Mouse (Mus musculus) liver, embryonic 14 days (tissue): ENCODE measurements around the gene Znfx1. TPM values are rescaled to one million over a fixed set of nuclear protein-coding genes. Genes with fewer than 3 reads are reported as not detected.

Experiments used
- polyA plus RNA-seq: library from polyadenylated mRNA; depleted of rRNA; stranded (reverse); fragments of >200 nt; gene quantifications from 2 replicates; pipeline ENCODE4 v1.2.3, GENCODE M21; 2012; rRNA removed

The Znfx1 gene
- polyA plus RNA-seq = 6.2 and 8.8 TPM in 2 replicates

GRCm38 (mm10) chr2:167062965-167063880 lies at the start of gene Znfx1:
TSS of gene Znfx1 (minus strand) at chr2:167063015.

GRCm38 (mm10) chr2:167014702-167015381 lies 48.0 kb downstream of the Znfx1 start, which contains the start of gene Ddx27:
TSS of gene Ddx27 (plus strand) at chr2:167015193.

GRCm38 (mm10) chr2:166995796-166996532 lies 66.9 kb downstream of the Znfx1 start, which contains the start of gene Stau1:
TSS of gene Stau1 (minus strand) at chr2:166996299.

Other genes with a start within 250 kb of the Znfx1 start
- 33.9 and 41.5 TPM in 2 replicates for gene Cse1l, start 157.0 kb downstream of the Znfx1 start, polyA plus RNA-seq
- gene Stau1, start 66.7 kb downstream of the Znfx1 start, polyA plus RNA-seq = 9.8 and 12.1 TPM in 2 replicates
- 39.4 and 41.2 TPM in 2 replicates for gene Ddx27, start 47.8 kb downstream of the Znfx1 start, polyA plus RNA-seq
- gene Kcnb1, start 127.1 kb upstream of the Znfx1 start, polyA plus RNA-seq = 0.08 and 0.14 TPM in 2 replicates
- gene Ptgis, start 177.6 kb upstream of the Znfx1 start, polyA plus RNA-seq = 0.33 and 0.60 TPM in 2 replicates